Mouse (Mus musculus) stomach, postnatal 0 days (tissue): ENCODE measurements around the gene Birc3.

Experiments
- CTCF ChIP-seq: IDR thresholded peaks from 2 replicates; pipeline ENCODE4 v1.5.1; 2016; ENCODE audit warnings: antibody characterized with exemption, low read depth, mild to moderate bottlenecking, moderate library complexity
- EP300 ChIP-seq: optimal IDR thresholded peaks from 2 replicates; pipeline ENCODE3; 2016; ENCODE audit warnings: antibody characterized with exemption

GRCm38 (mm10) chr9:7903825-7904224, 30.8 kb upstream of the Birc3 start:
- no peak for TF ChIP-seq EP300
- no peak for TF ChIP-seq CTCF
